Mouse (Mus musculus) MEL (cell line): ENCODE measurements around the gene E4f1.

Experiments used
- CHD1 ChIP-seq: IDR thresholded peaks from 2 replicates; pipeline ENCODE4 v1.6.1; 2012; ENCODE audit warnings: low read depth, mild to moderate bottlenecking, inconsistent platforms, low read length, improper control_type of control experiment
- CTCF ChIP-seq, 3 experiments: IDR thresholded peaks in 2 of 3; conservative IDR thresholded peaks in 1 of 3; 2 replicates each; pipeline ENCODE4 v1.5.1; 2011 to 2012; ENCODE audit warnings: low read length in 3 of 3, low read depth in 2 of 3, mild to moderate bottlenecking in 2 of 3, improper control_type of control experiment in 1 of 3, inconsistent platforms in 1 of 3, mixed read lengths in 1 of 3, moderate library complexity in 1 of 3; ENCODE audit not compliant: control insufficient read depth in 1 of 3, insufficient read depth in 1 of 3, poor library complexity in 1 of 3, severe bottlenecking in 1 of 3
- E2F4 ChIP-seq: IDR thresholded peaks from 2 replicates; pipeline ENCODE4 v1.6.1; 2011; ENCODE audit warnings: low read depth, low read length, improper control_type of control experiment, borderline replicate concordance
- EP300 ChIP-seq, 2 experiments: IDR thresholded peaks; 2 replicates each; pipeline ENCODE4 v1.6.1; 2011; ENCODE audit warnings: improper control_type of control experiment in 2 of 2, low read length in 2 of 2, low read depth in 1 of 2, mild to moderate bottlenecking in 1 of 2
- GABPA ChIP-seq: IDR thresholded peaks from 2 replicates; pipeline ENCODE4 v1.6.1; 2012; ENCODE audit warnings: low read depth, mild to moderate bottlenecking, inconsistent platforms, low read length, improper control_type of control experiment, moderate library complexity
- KAT2A ChIP-seq: conservative IDR thresholded peaks from 2 replicates; pipeline ENCODE4 v1.6.1; 2012; ENCODE audit warnings: low read depth, low read length, improper control_type of control experiment, inconsistent platforms
- MAX ChIP-seq: IDR thresholded peaks from 2 replicates; pipeline ENCODE4 v1.6.1; 2011; ENCODE audit warnings: low read length, improper control_type of control experiment
- POLR2A ChIP-seq, 2 experiments: IDR thresholded peaks; 2 replicates each; pipeline ENCODE4 v1.6.1; 2011 to 2012; ENCODE audit warnings: low read length in 2 of 2, mild to moderate bottlenecking in 2 of 2, control low read depth in 1 of 2, improper control_type of control experiment in 1 of 2, low read depth in 1 of 2, moderate library complexity in 1 of 2; ENCODE audit not compliant: control insufficient read depth in 1 of 2, insufficient read depth in 1 of 2, poor library complexity in 1 of 2
- POLR2AphosphoS2 ChIP-seq: IDR thresholded peaks from 2 replicates; pipeline ENCODE4 v1.6.1; 2011; ENCODE audit warnings: low read length, improper control_type of control experiment
- RAD21 ChIP-seq: IDR thresholded peaks from 2 replicates; pipeline ENCODE4 v1.6.1; 2011; ENCODE audit warnings: mild to moderate bottlenecking, low read depth, low read length, improper control_type of control experiment
- USF2 ChIP-seq, 2 experiments: IDR thresholded peaks; 2 replicates each; pipeline ENCODE4 v1.6.1; 2011 to 2012; ENCODE audit warnings: improper control_type of control experiment in 2 of 2, low read length in 2 of 2, borderline replicate concordance in 1 of 2, inconsistent platforms in 1 of 2, low read depth in 1 of 2, mild to moderate bottlenecking in 1 of 2; ENCODE audit not compliant: insufficient read depth in 1 of 2
- ZC3H11A ChIP-seq: IDR thresholded peaks from 2 replicates; pipeline ENCODE4 v1.6.1; 2012; ENCODE audit warnings: low read depth, mild to moderate bottlenecking, inconsistent platforms, low read length, improper control_type of control experiment
- ZNF384 ChIP-seq: IDR thresholded peaks from 2 replicates; pipeline ENCODE4 v1.6.1; 2012; ENCODE audit warnings: low read depth, mild to moderate bottlenecking, inconsistent platforms, low read length, improper control_type of control experiment

DNA sequence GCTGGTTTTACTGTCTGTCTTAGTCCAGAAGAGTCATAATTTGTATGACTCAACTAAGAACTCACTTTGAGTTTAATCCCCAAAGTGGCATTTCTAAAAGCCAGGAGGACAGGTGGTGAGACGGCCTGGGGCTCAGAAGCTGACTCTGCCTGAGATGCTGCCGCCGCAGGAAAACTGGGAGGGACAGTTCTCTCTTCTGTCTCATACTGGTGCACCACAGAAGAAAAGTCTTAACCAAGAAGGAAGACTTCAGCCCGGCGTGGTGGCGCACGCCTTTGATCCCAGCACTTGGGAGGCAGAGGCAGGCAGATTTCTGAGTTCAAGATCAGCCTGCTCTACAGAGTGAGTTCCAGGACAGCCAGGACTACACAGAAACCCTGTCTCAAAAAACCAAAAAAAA is 44.2 kb downstream of the E4f1 start:
- TF ChIP-seq POLR2AphosphoS2 (no peak), CTCF (IDR thresholded peaks at IDR 0.05 in 2 of 3, conservative IDR thresholded peaks at IDR 0.05 in 1 of 3; ENCODE audit: control insufficient read depth in 1 of 3, insufficient read depth in 1 of 3, low read depth in 2 of 3, low read length in 3 of 3, poor library complexity in 1 of 3, severe bottlenecking in 1 of 3) (no peak), GABPA (no peak), EP300 (IDR thresholded peaks at IDR 0.05; ENCODE audit: low read depth in 1 of 2, low read length in 2 of 2) (no peak), ZNF384 (no peak), E2F4 (no peak), CHD1 (no peak), USF2 (IDR thresholded peaks at IDR 0.05; ENCODE audit: borderline replicate concordance in 1 of 2, insufficient read depth in 1 of 2, low read depth in 1 of 2, low read length in 2 of 2) (no peak), MAX (no peak), POLR2A (IDR thresholded peaks at IDR 0.05; ENCODE audit: control insufficient read depth in 1 of 2, insufficient read depth in 1 of 2, low read depth in 1 of 2, low read length in 2 of 2, poor library complexity in 1 of 2) (no peak), ZC3H11A (no peak), RAD21 (no peak), KAT2A (no peak)
